Mouse (Mus musculus): ENCODE data around the gene Pmpca.
A peak's percentile ranks its signal among the peaks of the same experiment; 100 is the strongest.
"Not testable (repeated sequence)": the region's sequence is repeated elsewhere in the genome, so short reads cannot be mapped to it uniquely, and the experiment has no call there.

The Pmpca gene

DNA sequence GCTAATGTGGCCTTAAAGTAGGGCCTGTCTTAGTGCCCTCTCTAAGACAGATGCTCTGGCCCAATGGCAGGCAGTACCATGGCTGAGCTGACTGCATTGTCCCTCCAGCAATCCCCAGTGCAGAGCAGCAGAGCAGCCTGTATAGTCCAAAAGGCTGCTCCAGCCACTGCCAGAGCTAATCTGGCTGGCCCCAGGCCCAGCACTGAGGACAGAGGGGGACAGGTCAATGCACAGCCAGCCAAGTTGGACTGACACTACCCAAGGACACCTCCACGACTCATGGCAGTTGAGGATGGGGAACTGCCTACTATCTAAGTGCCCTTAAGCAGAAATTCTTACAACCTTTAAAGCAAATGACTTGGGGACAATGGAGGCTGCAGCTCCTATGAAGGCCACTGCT, 20.6 kb upstream of the Pmpca start:
- no peak for DNase-seq (ENCODE audit: low read depth, low spot score)

DNA sequence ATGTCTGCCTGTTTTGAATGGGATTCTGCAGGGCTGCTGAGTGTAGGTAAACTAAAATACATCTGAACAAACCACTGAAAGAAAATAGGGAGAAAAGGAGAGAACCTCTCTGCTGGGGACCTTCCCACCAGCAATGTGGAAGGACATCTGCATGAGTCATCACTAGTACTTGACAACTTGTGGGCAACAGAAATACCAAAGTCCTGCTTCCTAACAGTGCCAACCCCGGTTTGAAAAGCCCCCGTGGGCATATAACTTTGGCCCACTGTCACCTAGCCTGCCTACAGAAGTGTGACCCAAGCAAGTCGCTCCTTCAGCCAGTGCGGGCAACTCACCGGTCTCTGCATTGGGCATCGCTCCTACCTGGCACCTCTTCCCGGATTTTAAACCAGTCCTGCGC, 16.7 kb upstream of the Pmpca start:
- no peak for DNase-seq (ENCODE audit: low read depth, low spot score)

DNA sequence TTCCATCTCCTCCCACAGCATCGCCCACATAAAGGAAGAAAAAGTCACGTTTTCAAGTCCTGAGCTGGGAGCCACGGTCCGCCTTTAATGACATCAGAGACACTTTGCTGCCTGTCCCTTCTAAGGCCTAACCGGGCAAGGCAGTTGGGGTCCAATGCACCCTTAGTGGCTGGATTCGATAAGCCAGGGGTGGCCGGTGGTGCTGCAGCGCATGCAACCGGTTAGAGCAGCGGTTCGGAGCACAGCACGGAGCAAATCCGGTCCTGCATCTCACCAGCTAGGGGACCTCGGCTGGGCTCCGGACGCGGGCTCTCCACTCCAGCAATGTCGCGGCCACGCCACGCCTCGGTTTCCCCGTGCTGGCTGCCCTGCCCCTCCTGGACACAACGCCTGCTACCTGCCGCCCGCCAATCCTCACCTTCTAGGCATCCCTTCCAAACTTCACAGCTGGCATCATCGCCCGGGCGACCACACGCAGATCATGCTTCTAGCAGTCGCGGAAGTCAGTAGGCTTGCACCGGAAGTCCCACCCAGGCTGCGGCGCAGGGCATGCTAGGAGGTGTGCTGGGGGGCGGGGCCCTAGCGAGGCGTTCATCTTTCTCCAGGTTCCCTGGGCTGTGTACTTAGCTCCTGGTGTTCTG, 8.9 kb upstream of the Pmpca start, which contains the start of gene Snapc4:
Snapc4 (minus strand) TSS at position 523 of the 641 bp plus-strand sequence.
- peak; percentile 54 for DNase-seq (ENCODE audit: low read depth, low spot score)

DNA sequence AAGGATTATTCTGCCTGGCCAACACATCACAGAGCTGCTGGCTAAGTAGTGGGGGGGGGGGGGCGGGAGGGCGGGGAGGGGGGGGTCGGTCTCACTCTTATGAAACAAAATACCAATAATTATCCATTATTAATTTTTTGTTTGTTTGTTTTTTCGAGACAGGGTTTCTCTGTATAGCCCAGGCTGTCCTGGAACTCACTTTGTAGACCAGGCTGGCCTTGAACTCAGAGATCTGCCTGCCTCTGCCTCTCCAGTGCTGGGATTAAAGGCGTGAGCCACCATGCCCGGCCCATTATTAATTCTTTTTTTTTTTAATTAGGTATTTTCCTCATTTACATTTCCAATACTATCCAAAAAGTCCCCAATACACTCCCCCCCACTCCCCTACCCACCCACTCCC, 8.3 kb upstream of the Pmpca start:
- not testable (repeated sequence) for DNase-seq (ENCODE audit: low read depth, low spot score)

DNA sequence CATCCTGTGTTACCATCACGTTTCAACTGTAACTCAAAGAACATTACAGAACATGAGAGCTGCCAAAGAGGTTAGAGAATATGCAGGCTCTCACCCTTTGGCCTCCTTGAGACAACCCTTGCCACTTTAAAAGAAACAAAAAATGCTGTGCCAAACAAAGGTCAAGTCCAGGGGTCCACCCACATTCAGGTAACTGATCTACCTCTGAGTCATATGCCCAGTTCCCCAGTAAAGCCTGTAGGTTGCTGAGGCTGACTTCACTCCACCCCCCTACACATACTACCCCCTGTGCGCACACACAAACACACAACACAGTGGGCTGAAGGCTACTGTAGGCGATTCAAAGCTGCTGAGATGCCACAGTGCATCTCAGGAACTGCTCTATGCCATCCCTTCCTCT, 1.4 kb upstream of the Pmpca start:
- DNase-seq (ENCODE audit: low read depth, low spot score), result no peak

DNA sequence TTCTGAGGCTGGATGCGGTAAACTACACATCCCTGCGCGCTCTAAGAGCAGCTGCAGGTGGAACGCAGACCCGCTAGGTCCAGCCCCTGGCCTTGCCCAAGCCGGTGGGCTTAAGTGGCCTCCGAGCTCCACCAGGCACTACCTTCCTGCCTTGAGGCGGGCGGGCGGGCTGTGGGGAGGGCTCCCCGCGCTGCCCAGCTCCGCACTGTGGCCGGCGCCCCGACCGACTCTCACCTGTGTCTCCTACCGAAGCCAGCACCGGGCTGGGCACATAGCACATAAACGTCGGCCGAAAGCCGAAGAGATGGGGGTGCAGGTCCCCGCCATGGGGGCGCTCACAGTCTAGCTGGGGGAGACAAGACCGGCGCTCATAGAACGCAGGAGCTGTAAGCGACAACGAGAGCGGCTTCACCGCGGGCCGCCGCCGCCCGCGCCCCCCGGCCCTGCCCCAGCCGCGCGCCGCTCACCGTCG, 421 bp upstream of the Pmpca start:
- DNase-seq (ENCODE audit: low read depth, low spot score), result no peak

DNA sequence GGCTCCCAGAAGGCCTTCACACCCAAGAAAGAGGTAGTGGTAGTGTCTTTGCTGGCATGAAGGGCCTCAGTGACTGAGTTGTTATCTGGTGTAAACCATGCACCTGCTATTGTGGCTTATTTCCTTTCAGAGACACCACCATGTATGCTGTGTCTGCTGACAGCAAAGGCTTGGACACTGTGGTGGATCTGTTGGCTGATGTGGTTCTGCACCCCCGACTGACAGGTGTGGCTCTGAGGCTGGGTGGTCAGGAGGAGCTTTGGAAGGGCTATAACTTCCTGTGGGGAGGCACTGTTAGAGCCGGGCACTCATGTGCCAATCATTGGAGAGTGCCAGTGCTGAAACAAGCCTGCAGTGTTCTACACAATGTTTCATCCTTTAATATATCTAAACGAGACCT, 1.8 kb downstream of the Pmpca start:
- DNase-seq (ENCODE audit: low read depth, low spot score), result no peak

DNA sequence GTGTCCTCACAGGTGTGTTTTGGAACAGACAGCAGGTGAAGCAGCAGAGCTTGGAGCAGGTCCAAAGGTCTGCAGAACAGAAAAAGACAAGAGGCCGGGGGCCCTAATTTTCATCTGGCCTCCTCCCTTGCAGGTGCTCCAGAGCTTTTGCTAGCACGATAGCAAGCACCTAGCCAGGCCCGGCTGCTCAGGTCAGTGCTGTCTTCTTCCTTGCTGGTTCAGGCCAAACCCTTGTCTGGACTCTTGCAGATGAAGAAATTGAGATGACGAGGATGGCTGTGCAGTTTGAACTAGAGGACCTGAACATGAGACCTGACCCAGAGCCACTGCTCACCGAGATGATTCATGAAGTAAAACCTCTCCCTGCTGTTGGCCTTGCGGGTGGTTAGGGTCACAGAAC, 2.5 kb downstream of the Pmpca start:
- DNase-seq (ENCODE audit: low read depth, low spot score), result no peak

DNA sequence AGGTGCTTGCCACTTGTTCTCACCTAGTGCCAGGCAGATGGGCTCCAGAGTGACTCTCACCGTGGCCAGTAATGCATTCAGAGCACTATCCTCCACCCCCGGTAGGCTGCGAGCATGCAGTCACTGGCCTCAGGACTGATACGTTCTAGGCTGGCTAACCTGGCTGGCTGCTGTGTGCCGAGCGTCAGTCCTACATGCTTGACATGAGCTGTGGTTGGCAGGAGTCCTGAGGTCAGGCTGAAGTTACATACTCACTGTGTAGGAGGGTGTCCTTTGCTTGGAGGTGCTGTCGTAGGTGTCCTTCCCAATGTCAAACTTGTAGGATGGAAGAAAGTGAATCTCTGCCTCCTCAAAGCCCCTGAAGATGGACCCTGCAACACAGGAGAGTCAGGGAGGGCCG, 9.8 kb downstream of the Pmpca start:
- DNase-seq (ENCODE audit: low read depth, low spot score), result no peak

DNA sequence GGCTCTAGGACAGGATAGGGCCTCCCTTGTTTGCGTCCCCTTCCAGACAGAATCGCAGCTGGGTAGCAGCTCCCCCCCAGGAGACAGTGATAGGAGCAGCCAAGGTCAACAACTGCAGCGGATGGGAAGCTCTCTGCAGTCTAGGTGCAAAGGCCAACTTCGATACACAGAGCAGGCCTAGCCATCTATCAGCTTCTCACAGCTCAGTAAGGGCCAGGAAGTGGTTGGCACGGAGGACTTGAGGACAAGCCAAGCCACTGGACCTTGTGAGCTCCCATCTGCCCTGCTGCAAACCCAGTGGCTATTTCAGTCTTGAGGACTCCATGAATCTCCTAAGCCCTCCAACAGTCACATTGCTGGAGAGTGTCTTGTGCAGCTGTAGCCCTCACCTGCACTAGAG, 10.5 kb downstream of the Pmpca start:
- no peak for DNase-seq (ENCODE audit: low read depth, low spot score)

DNA sequence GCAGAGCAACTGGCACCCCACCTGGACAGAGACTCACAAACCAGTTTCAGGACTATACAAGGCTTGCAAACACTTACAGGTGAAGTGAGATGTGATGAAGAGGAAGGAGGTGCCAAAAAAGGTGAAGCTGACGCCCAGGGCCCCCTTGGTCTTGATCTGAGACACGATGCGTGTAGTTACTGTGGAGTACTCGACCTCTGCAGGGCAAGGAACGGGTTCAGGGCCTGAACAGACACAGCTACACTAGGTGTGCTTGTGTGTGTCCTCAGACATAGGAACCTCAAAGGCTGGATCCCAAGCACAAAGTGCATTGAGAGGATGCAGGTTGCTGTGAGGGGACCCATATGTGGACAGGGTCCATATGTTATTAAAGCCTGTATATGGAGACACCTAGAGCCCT, 11.2 kb downstream of the Pmpca start:
- DNase-seq (ENCODE audit: low read depth, low spot score), result no peak

DNA sequence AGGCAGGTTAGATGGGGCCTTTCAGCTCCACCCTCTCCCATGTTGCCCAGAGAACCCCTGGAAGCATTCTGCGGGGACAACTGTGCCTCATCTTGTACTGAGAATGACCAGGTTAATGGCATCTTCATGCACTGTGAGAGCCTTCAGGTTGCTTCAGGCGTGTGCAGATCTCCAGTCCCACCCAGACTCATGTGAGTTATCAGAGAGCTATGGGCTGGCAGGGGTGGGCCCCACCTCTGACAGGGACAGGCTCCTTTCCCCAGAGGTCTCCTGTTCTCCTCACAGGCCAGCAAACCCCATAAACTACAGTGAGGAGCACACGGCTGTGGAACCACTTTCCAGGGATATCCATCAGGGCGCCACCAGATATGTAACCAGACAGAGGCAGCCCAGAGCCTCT, 11.9 kb downstream of the Pmpca start:
- DNase-seq (ENCODE audit: low read depth, low spot score), result no peak

DNA sequence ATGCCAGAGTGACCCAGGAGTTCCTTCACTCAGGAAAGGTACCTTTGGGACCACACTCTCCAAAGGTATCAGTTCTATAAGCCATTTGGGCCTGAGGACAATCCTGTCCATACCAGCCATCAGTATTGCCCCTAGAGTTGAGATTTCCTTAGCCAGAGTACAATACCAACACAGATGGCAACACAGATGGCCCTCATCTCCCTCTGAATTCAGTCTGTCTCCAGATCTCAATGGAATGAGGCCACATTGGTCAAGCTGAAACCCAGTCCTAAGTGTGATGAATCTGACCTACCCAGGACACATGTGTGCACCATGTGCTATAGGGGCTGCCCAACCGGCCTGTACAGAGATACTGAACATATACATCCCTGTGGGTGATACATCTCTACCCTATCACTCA, 13.1 kb downstream of the Pmpca start:
- DNase-seq (ENCODE audit: low read depth, low spot score), result no peak

DNA sequence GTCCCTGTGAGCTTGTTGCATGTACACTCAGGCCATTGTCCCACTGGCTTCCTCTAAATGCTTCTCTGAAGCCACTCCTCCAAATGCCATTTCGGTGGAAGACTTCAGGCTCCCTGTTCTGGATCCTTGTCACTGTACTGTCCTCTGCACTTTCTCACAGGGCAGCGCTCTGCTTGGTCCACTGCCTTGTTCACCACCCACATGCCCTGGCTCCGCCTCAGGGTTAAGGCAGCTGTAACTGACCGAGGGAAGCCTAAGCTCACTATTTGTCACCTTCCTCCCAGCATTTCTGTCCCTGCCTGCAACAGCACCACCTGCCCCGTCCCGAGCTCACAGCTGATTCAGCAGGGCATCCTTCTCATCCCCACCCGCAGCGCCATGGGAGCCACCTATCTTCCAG, 14.2 kb downstream of the Pmpca start:
- DNase-seq (ENCODE audit: low read depth, low spot score), result no peak

DNA sequence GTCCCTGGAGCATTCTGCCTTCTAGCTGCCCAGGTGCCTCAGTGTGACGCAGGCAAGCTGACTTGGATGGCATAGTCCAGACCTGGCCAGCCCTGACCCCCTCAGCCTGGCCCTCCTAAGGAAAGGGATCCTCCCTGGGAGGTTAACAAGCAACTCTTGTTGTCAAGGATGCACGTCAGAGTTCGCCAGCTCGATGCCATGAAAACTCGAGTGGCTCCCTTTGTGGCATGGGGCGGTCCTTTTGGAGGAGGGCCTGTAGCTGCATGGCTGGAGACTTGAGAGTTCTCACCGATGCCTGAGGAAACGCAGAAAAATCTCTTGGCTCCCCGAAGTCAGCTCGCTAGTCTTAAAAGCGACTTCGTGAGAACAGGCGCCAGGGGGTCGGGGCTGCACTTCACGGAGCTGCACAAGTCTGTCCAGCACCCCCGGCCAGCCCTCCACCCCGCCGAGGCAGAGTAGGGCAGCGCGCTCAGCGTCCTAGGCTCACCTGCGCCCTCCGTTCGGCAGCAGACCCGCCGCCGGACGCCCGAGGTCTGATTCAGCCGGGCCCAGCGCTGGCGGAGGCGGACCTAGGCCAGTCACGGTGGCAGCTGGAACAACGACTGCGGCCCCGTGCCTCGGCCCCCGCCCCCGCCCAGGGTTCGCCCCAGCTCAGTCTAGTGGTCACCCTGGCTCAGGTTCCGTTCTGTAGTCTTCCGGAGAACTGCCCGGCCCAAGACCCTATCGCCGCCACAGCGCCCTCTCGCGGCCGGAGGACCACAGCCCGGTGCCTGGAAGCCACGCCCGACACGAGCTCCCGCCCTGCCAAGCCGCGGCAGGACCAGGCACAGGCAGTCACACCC, 19.6 kb downstream of the Pmpca start, which contains the start of gene Inpp5e:
Inpp5e (minus strand) TSS at position 689 of the 842 bp plus-strand sequence.
- DNase-seq (ENCODE audit: low read depth, low spot score), result peak; percentile 93

DNA sequence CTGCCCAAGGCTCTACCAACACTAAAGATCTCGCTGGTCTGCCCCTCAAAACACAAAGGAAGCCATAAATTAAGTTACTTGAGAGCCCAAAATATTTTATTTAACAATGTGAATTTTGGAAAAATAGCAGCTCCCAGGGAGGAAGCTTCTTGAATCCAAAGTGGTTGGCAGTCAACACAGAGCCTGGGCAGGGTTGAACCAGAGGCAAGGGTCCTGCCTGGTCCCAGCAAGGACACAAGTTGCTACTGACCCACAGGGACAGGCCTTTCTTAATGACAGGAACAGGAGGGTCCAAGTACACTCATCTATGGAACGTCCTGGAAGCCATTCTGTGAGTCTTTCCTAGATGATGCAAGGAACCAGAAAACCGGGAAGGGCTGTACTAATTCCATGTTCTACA, 20.2 kb downstream of the Pmpca start:
- DNase-seq (ENCODE audit: low read depth, low spot score), result no peak

DNA sequence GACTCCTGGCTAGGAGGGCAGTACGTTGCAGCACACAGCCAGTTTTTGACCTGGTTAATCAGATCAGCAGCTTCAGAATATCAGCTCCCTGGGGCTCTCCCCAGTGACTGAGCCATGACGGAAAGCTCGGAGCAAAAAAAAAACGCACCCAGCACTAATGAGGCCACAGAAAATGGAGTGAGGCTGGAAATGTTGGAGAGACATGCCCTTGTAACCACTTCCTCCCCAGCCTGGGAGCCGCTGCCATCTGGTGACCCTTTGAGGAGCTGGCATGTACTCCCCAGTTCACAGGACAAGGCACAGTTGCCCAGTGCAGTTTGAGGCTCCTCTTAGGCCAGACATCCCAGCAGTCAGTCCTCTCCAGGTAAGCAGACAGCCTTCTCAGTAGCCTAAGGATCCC, 21.0 kb downstream of the Pmpca start:
- no peak for DNase-seq (ENCODE audit: low read depth, low spot score)

DNA sequence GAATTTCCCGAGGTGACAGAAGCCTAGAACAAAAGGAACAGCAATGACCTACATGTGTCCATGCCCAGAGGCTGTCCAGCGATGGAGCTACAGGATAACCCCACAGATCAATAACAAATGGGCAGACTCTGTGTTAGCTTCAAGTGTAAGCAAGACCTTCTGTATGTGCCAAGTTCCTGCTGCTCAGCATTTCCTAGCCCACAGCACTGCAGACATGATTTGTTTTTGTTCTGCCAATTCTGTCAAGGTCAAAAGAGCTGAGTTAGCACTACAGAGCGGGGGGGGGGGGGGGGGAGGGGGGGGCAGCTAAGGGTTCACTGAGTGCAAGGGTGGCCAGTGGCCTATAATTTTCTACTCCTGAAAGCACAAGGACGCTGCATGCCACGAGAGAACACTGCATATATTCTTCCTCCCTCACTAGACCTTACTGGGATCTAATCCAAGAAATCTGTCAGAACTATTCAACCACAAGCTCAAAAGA, 21.8 kb downstream of the Pmpca start:
- DNase-seq (ENCODE audit: low read depth, low spot score), result no peak

DNA sequence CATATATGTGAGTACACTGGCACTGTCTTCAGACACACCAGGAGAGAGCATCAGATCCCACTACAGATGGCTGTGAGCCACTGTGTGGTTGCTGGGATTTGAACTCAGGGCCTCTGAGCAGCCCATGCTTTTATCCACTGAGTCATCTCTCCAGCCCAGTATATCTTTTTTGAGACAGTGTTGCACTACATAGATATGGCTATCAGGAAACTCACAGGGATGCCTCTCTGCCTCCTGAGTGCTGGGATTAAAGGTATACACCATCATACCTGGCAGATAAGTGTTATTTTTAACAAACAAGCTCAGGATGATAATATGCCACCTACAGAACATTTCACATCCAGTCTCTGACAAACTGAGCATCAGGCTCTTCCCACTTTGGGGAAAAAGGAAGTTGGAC, 27.9 kb downstream of the Pmpca start:
- DNase-seq (ENCODE audit: low read depth, low spot score), result no peak

DNA sequence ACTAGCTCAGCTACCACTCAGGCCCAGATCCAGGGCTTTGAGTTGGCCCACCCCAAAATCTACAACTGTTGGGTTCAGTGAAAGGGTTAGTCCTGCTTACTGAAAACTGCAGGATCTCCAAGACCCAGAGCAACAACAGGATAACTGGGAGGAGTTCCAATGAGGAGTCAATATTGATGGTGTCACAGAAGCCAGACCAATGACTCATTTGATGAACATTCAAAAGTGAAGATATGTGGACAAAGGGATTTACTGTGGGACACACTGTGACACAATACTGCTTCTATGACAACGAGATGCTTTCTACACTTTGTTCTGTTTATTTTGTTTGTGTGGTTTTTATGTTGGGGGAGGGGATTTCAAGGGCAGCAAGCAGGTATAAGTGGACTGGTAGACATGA, 29.0 kb downstream of the Pmpca start:
- no peak for DNase-seq (ENCODE audit: low read depth, low spot score)

DNA sequence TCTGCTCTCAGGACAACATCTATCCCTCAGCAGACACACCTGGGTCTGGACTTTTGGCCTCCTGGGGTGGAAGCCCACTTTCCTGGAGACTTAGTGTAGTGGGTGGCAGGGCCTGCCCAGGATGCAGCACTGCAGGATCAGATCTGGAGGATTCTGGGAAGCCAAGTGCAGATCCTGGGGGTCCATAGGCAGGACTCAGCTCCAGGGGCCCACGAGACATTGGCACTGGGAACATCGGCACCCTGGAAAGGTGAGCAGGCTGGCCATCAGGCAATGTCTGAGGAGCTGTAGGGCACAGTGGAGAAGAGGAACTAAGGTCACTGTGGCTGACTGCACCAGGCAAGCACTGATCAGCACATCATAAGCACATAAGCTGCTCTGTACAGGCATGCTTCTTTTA, 32.8 kb downstream of the Pmpca start:
- no peak for DNase-seq (ENCODE audit: low read depth, low spot score)

DNA sequence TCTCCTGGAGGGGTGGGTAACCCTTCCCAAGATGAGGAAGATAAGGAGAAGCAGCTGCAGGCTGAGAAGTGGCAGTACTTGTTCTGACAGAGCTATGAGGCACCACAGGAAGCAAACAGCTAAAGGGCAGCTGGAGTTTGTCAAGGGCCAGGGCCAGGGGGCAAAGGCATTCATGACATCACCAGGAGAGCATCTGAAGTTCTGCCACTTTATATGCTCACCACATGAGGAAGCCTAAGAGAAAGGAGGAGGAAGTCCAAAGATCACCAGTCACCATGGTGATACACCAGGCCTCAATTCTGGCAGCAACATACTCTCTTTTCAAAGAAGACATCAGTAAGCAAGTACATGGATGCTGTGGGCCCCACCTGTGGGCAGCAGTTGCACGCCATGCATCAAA, 33.9 kb downstream of the Pmpca start:
- DNase-seq (ENCODE audit: low read depth, low spot score), result no peak

DNA sequence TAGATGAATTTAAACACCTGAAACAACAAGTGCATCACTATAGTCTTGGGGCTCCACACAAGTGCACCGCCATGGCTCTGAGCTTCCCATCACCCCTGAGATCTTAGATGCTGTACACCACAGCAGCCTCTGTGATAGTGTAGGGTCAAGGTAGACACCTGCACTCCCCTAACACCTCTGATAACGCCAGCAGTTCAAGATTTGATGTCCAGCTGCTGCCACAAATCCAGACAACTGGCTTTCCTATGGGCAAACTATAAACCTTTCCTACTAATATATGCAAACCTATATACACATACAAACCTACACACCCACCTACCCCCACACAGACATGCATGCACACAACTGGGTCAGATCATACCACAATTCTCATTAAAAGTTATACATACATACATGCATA, 35.4 kb downstream of the Pmpca start:
- DNase-seq (ENCODE audit: low read depth, low spot score), result no peak

Data from c-Kit-negative CD71-positive TER-119-positive erythroid progenitor cells, embryonic 14.5 days (primary cell).